Mouse (Mus musculus) mouse trophoblast stem cell (cell line): ENCODE results near the gene Selenow.

Experiments used
- in situ Hi-C, 2 experiments: fragments of 300-500 bp; cut with MseI, MboI; formaldehyde crosslinking; loops; 2 replicates in 1 of 2; 3 replicates in 1 of 2; pipeline ENCODE4 v1.15.1; 2025

The Selenow gene

DNA sequence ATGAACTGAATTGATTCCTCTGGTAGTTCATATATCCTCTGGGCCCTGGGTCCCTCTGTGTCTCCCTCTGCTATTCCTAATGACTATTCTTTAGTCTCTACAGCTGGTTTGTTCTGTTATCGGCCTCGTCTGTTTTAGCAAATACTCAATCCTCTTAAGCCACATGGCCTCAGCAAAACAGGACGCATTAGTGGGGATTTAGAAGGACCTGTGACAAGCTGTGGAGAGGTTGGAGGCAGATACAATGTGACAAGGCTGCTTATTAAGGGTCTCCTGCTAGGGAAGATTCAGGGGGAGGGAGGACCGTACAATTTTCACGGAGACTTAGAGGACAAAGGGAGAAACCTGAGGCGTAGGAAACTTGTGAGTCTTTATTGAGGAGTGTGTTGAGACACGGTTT is 16.3 kb downstream of the Selenow start:
- in situ Hi-C loops = no loop called here

DNA sequence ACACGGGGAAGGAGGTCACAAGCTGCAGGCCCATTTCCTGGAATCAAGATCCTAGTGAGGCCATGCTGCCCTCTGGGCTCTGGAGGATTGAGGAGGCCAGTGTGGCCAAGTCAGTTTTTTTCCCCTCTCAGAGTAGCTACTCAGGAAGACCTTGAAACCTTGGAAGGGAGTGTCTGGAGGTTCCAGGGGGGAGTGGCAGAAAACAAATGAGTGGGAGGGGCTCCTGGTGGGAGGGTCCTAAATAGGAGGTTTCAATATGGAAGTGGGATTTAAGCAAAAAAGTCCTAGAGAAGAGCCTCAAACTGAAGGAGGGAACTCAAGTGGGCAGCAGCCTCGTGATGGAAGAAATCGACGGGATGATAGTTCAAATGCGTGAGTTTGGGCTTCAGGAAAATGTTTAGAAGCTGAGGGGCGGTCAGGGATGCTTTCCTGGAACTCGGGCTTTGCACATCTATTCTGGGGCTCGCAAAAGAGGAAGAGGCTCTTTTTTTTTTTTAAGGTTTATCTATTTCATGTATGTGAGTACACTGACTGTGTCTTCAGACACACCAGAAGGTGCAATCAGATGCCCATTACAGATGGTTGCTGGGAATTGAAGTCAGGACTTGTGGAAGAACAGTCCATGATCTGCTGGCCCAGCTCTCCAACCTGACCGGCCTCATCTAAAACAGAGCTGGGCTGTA is 20.7 kb downstream of the Selenow start:
- in situ Hi-C loops = no loop called here

DNA sequence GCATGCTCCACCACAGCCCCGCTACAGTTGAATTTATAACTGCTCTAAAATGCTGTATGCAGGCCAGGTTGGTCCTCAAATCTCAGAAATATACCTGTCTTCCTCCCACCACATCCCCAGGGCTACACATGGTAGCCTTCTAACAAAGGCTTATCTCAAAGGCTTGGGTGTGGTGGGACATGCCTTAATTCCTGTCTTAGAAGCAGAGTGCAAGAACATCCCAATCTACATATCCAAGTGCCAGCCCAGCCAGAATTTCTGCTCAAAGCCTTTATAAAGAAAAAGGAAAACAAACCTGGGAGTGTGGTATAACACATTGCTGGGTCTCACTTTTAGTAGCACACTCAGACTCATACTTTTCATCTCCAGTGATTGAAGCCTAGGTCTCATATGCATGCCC is 28.0 kb downstream of the Selenow start:
- in situ Hi-C loops = no loop called here

DNA sequence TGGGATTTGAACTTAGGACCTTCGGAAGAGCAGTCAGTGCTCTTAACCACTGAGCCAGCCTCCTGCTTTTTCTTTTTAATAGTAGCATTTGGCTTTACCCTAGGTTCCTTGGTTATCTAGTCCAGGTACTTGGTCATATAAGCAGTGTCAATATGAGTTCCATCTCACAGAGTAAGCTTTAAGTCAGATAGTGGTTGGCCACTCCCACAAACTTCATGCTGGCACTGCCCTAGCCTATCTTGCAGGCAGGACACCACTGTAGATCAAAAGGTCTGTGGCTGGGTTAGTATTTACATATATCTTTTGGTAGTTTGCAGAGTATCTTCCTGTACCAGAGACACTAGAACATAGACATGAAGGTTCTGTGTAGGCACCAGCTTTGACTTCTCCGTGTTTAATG is 38.1 kb downstream of the Selenow start:
- in situ Hi-C loops = no loop called here

DNA sequence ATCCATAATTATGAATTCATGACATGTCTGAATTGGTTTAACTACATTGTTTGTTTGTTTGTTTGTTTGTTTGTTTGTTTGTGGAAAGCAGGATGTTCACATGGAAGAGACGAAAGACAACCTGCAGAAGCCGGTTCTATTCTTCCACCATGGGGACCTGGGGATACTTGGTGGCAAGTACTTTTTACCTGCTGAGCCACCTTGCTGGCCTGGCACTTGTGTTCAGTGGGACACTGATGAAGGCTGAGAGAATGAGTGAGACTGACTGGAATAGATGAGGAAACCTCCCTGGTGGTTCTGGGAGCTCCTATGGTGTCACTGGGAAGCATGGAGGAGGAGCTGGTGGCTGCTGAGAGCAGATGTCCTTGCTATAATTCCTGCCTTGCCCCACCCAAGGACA is 39.9 kb downstream of the Selenow start, which contains the start of gene Crxos:
Gene Crxos (plus strand): TSS at position 301 of the 400 bp plus-strand sequence.
- in situ Hi-C loops = no loop called here

DNA sequence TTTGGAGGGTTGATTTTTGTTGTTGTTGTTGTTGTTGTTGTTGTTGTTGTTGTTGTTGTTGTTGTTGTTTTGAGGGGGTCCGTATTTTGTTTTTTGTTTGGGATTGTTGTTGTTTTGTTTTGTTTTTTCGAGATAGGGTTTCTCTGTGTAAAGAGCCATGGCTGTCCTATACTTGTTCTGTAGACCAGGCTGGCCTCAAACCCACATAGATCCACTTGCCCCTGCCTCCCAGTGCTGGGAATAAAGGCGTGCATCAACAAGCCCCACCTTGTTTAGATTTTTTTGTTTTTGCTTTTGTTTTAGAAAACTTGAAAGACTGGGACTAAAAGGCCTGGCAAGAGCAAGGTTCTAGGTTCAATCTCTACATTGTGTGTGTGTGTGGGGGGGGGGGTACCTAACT is 40.4 kb downstream of the Selenow start:
- in situ Hi-C loops = no loop called here

DNA sequence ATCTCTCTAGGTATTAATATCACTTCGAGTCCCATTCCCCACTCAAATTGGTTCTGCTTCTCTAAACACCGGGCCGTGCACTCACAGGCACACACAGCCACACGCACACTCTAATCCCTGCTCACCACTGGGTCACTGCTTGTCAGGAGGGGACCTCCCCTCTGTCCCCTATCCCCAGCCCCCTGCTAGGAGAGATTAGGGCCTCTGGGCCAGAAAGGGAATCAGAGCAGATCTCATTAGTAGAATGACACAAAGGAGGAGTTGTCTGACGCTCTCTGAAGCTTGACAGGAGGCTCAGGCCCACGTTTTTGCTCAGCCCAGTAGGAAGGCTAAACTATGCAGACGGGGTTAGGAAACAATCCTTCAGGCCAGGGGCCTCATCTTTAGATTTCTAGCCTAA is 40.8 kb downstream of the Selenow start:
- in situ Hi-C loops = no loop called here

DNA sequence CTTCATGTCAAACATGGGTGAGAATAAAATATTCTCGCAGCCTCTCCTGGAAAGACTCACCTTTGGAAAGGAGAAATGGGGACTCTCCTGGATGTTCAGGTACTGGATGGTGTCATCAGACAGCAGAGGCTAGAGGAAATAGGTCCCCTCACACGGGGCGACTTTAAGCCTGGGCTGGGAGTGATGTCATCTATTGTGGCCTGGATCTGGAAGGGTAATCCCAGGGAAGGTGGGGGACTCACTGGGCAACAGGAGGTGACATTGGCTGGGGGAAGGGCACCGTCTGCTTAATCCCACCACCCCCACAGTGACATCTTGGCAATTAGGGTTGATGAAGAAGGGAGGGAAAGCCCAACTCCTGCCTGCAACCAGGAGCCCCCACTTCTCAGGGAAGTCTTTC is 42.4 kb downstream of the Selenow start, which contains the start of gene Crx:
Gene Crx (minus strand): TSS at position 213 of the 400 bp plus-strand sequence.
- in situ Hi-C loops = no loop called here
